Mouse (Mus musculus): ENCODE data around the gene Atxn7l3. TPM values are rescaled to one million over a fixed set of nuclear protein-coding genes. Genes with fewer than 3 reads are reported as not detected.

Gene Atxn7l3
- polyA plus RNA-seq, 1 experiment from 2014 or later = 4.6 TPM

DNA sequence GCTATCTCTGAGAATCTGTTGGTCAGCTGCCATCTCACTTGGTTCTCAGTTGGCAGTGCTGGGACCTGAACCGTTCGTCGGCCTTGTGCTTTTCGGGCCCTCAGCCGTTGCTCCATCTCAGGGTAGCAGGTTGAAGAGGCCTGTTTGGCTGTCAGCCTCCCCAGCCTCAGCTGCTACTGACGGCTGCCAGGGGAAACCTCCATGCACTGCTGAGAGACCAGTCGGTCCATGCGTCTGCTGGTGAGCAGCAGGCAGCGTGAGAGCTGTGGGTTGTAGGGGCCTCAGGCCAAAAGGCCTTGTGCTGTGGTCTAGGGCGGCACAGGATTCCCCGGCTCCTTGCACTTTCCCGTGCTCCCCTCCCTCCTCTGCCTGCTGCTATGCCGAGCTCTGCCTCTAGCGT is 30.6 kb downstream of the Atxn7l3 start:
- WGBS (ENCODE audit: insufficient replicate concordance) = 73% methylated on average over 14 of the region's 14 CpGs
- Histone ChIP-seq H3K9me3 (ENCODE audit: low read length) (no peaks in the 10 kb centered on the region), H3K27ac (ENCODE audit: low read depth) (no peak overlapping the region), H3K4me1 (ENCODE audit: insufficient read depth) (0 out of 2 replicates have a peak, but pooled peaks cover 4% of the 10 kb centered on the region), H3K4me3 (ENCODE audit: low read depth, low read length) (no peak overlapping the region), H3K27me3 (ENCODE audit: insufficient read depth, low read length) (no peaks in the 10 kb centered on the region), H3K36me3 (replicated peaks; ENCODE audit: insufficient read depth, low read length) (peaks cover 3% of the 10 kb centered on the region; the same call in 1 of the 2 replicates), H3K9ac (replicated peaks) (no peak overlapping the region), H3K4me2 (ENCODE audit: low read depth, low read length) (no peak overlapping the region)
- ATAC-seq (no peak), DNase-seq (no peak)
- TF ChIP-seq CTCF (IDR thresholded peaks at IDR 0.05; ENCODE audit: low read depth) (no peak), EP300 (IDR thresholded peaks at IDR 0.05; ENCODE audit: low read depth) (no peak)

- Histone ChIP-seq H3K36me3 (replicated peaks; ENCODE audit: insufficient read depth, low read length) (peaks cover 3% of the 10 kb centered on the region; the same call in 1 of the 2 replicates), H3K27ac (ENCODE audit: low read depth) (no peak overlapping the region), H3K4me1 (ENCODE audit: insufficient read depth) (0 out of 2 replicates have a peak, but pooled peaks cover 4% of the 10 kb centered on the region), H3K4me3 (ENCODE audit: low read depth, low read length) (no peak overlapping the region), H3K27me3 (ENCODE audit: insufficient read depth, low read length) (no peaks in the 10 kb centered on the region), H3K9ac (replicated peaks) (no peak overlapping the region), H3K9me3 (ENCODE audit: low read length) (no peaks in the 10 kb centered on the region), H3K4me2 (ENCODE audit: low read depth, low read length) (no peak overlapping the region)
- no peak for DNase-seq
- no peak for TF ChIP-seq EP300 (IDR thresholded peaks at IDR 0.05; ENCODE audit: low read depth)
- no peak for TF ChIP-seq CTCF (IDR thresholded peaks at IDR 0.05; ENCODE audit: low read depth)
- WGBS (ENCODE audit: insufficient replicate concordance) = 91% methylated on average over 7 of the region's 7 CpGs
- ATAC-seq = no peak
These were observed 33.2 kb downstream of the Atxn7l3 start for GRCm38 (mm10) chr11:102263211-102263610.

DNA sequence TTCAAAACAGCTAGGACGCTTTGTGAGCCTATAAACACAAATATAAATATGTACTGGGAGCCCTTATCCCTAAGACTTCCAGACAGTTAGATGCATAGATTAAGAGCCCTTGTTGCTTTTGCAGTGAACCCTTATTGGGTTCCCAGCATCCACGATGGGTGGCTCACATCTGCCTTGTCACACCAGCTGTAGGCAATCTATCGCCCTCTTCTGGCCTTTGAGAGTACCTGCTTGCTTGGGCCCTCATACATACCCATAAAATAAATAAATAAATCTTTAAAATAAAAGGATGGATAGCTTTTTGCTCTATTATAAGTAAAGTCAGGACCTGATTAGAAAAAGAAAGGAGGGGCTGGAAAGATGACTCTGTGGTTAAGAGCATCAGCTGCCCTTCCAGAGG is 37.9 kb downstream of the Atxn7l3 start:
- no peak overlapping the region for H3K9ac ChIP-seq (replicated peaks)
- no peak for ATAC-seq
- H3K9me3 ChIP-seq (ENCODE audit: low read length) = no peaks in the 10 kb centered on the region

DNA sequence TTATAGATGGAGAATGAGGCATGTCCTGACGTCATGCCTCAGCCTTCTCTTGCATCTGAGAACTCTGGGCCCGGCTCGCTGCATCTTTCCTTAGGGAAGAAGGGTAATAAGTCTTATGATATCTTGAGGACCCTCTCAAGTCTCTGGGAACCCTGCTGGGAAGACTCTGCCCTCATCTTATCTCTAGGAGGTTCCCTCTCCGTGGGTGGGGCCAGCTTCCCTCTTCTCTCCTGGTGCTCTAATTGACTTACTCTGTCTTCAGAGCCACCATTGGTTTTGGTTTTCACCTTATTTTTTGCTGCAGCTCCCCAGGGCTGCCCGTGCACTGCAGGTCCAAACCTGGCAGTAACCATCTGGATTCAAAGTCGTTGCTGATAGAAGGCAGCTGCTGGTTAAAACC is 38.3 kb downstream of the Atxn7l3 start:
- Histone ChIP-seq H3K9ac (replicated peaks) (no peak overlapping the region), H3K4me3 (ENCODE audit: low read depth, low read length) (no peak overlapping the region), H3K4me1 (ENCODE audit: insufficient read depth) (0 out of 2 replicates have a peak, but pooled peaks cover 3% of the 10 kb centered on the region), H3K9me3 (ENCODE audit: low read length) (no peaks in the 10 kb centered on the region), H3K36me3 (replicated peaks; ENCODE audit: insufficient read depth, low read length) (peaks cover 6% of the 10 kb centered on the region; the same call in 1 of the 2 replicates), H3K27ac (ENCODE audit: low read depth) (no peak overlapping the region), H3K4me2 (ENCODE audit: low read depth, low read length) (no peak overlapping the region), H3K27me3 (ENCODE audit: insufficient read depth, low read length) (no peaks in the 10 kb centered on the region)
- 84% methylated on average over 6 of the region's 6 CpGs for WGBS (ENCODE audit: insufficient replicate concordance)
- DNase-seq = no peak
- TF ChIP-seq EP300 (IDR thresholded peaks at IDR 0.05; ENCODE audit: low read depth) = no peak
- TF ChIP-seq CTCF (IDR thresholded peaks at IDR 0.05; ENCODE audit: low read depth) = no peak
- ATAC-seq = no peak

More for the DNA sequence above, 37.9 kb downstream of the Atxn7l3 start:
- Histone ChIP-seq H3K36me3 (replicated peaks; ENCODE audit: insufficient read depth, low read length) (peaks cover 6% of the 10 kb centered on the region; the same call in 1 of the 2 replicates), H3K27ac (ENCODE audit: low read depth) (no peak overlapping the region), H3K4me2 (ENCODE audit: low read depth, low read length) (no peak overlapping the region), H3K4me3 (ENCODE audit: low read depth, low read length) (no peak overlapping the region), H3K27me3 (ENCODE audit: insufficient read depth, low read length) (no peaks in the 10 kb centered on the region), H3K4me1 (ENCODE audit: insufficient read depth) (0 out of 2 replicates have a peak, but pooled peaks cover 3% of the 10 kb centered on the region)
- TF ChIP-seq CTCF (IDR thresholded peaks at IDR 0.05; ENCODE audit: low read depth) (peak; percentile 45), EP300 (IDR thresholded peaks at IDR 0.05; ENCODE audit: low read depth) (no peak)
- WGBS (ENCODE audit: insufficient replicate concordance) = 89% methylated on average over 3 of the region's 3 CpGs
- no peak for DNase-seq

DNA sequence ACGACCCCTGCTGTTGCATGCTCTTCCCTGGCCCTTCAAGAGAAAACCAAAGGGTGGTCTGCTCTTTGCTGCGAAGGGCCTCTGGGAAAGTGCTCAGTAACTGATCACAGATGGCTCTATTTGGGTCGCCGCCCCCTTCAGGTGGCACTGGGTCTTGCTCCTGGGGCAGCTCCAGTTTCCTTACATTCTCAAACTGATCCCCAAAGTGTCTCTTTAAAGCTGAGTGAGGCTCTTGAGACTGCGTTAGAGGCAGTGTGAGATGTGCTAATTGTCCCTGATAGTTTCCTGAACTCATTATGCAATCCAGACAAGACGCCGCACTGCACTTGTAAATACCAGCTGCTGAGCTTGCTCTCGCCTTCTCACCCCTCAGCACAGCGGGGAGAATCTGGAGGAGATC is 38.9 kb downstream of the Atxn7l3 start:
- Histone ChIP-seq H3K9ac (replicated peaks) (no peak overlapping the region), H3K4me3 (ENCODE audit: low read depth, low read length) (no peak overlapping the region), H3K4me1 (ENCODE audit: insufficient read depth) (0 out of 2 replicates have a peak, but pooled peaks cover 3% of the 10 kb centered on the region), H3K36me3 (replicated peaks; ENCODE audit: insufficient read depth, low read length) (peaks cover 3% of the 10 kb centered on the region; the same call in 1 of the 2 replicates), H3K27ac (ENCODE audit: low read depth) (no peak overlapping the region), H3K4me2 (ENCODE audit: low read depth, low read length) (no peak overlapping the region), H3K9me3 (ENCODE audit: low read length) (no peaks in the 10 kb centered on the region), H3K27me3 (ENCODE audit: insufficient read depth, low read length) (no peaks in the 10 kb centered on the region)
- WGBS (ENCODE audit: insufficient replicate concordance) = 70% methylated on average over 9 of the region's 9 CpGs
- DNase-seq (peak; percentile 45), ATAC-seq (no peak)
- peak; percentile 43 for TF ChIP-seq CTCF (IDR thresholded peaks at IDR 0.05; ENCODE audit: low read depth)
- no peak for TF ChIP-seq EP300 (IDR thresholded peaks at IDR 0.05; ENCODE audit: low read depth)

DNA sequence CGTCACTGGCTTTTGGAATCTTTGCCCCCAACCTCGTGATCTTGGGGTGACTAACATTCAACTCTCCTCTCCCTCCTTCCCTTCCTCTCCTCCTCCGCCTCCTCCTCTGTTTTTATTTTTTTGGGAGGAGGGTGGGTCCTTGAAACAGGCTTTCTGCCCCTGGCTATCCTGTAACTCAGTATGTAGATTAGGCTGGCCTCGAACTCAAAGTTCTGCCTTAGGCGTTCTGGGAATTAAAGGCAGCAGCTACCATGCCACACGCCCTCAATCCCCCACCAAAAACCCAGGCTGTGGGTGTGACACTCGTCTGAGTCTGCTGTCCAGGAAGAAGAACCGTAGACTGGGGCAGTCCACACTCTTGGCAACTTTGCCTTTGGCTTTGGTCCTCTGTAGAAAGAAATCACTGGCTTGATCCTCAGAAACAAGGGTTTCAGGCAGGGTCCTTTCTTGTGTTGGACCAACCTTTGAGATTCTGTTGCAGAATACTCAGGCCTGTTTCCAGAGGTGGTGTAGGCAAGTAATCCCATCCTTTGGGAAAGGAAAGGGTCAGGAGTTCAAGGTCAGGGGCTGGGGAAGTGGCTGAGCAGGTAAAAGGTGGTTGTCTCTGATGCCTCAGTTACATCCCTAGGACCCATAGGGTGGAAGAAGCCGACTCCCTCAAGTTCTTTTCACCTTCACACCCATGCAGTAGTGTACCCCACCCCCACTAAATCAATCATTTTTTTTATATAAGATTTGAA is 46.9 kb downstream of the Atxn7l3 start:
- H3K27ac ChIP-seq (ENCODE audit: low read depth) = no peak overlapping the region
- H3K4me2 ChIP-seq (ENCODE audit: low read depth, low read length) = peak overlapping the region; percentile 92
- DNase-seq = no peak
- no peaks in the 10 kb centered on the region for H3K9me3 ChIP-seq (ENCODE audit: low read length)
- ATAC-seq = no peak
- 13% methylated on average over 9 of the region's 9 CpGs for WGBS (ENCODE audit: insufficient replicate concordance)
- no peaks in the 10 kb centered on the region for H3K27me3 ChIP-seq (ENCODE audit: insufficient read depth, low read length)
- peaks cover 3% of the 10 kb centered on the region for H3K36me3 ChIP-seq (replicated peaks; ENCODE audit: insufficient read depth, low read length)
- peaks cover 11% of the 10 kb centered on the region for H3K4me1 ChIP-seq (ENCODE audit: insufficient read depth)
- H3K4me3 ChIP-seq (ENCODE audit: low read depth, low read length) = peak overlapping the region; percentile 71
- TF ChIP-seq CTCF (IDR thresholded peaks at IDR 0.05; ENCODE audit: low read depth) (no peak), EP300 (IDR thresholded peaks at IDR 0.05; ENCODE audit: low read depth) (no peak)
- H3K9ac ChIP-seq (replicated peaks) = peak overlapping the region; percentile 78

All from liver, postnatal 0 days (tissue).